ENCODE assay signal across 9 mouse cellular contexts in the genomic region with DNA sequence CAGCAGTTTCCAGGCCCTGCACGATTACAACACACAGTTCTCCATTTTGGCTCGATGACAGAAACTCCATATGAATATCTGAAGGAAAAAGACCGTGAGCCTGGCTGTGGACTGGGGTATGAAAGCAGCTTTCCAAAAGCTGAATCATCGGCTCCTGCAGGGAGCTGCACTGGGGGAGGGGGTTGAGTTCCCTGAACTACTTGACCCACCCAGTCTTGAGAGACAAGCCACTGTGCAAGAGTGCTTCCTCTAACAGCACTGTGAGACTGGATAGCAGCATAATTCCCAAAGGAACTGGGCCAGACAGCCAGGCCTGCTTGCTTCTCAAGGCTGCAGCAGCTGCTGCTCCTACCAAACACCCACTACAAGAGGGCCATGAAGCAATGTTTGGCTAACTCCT.
DNase-seq lines count a peak whose midpoint lies in the region; ATAC-seq and TF ChIP-seq lines count a peak whose summit lies in the region.
"Had no signal": no experiment of that assay in that cellular context is flagged by ENCODE, and none has a peak within 500 bp of the region (broad histone marks: within the 10 kb centered on the region; RNA-seq: fewer than 3 reads in every experiment).

No protein-coding gene starts in this region.

- WGBS in heart, postnatal 0 days, result 48% methylated on average over 4 of the region's 4 CpGs

- peak; percentile 67 for ATAC-seq in heart, postnatal 0 days (ENCODE audit: insufficient read depth, low read depth)

- H3K4me1 ChIP-seq in heart, postnatal 0 days (ENCODE audit: control insufficient read depth, insufficient read depth), result no peaks in the 10 kb centered on the region

- TF ChIP-seq CTCF in heart, postnatal 0 days (IDR thresholded peaks at IDR 0.05; ENCODE audit: low read depth), result no peak

- H3K27me3 ChIP-seq in heart, postnatal 0 days (ENCODE audit: control insufficient read depth, insufficient read depth, low read length), result no peaks in the 10 kb centered on the region
- H3K27me3 ChIP-seq in myocyte (ENCODE audit: control insufficient read depth, insufficient read depth, insufficient read length), result no peaks in the 10 kb centered on the region

- no peak for TF ChIP-seq POLR2A in myocyte (IDR thresholded peaks at IDR 0.05; ENCODE audit: insufficient read length, low read depth)

- intact Hi-C loops in left cerebral cortex, postnatal 14 days (cut with DNase I), result no loop called here

- TF ChIP-seq EP300 in heart, postnatal 0 days (IDR thresholded peaks at IDR 0.05; ENCODE audit: low read depth), result no peak

- H3K4me2 ChIP-seq in heart, postnatal 0 days (ENCODE audit: low read depth, low read length), result no peak overlapping the region
- peak overlapping the region; percentile 48 for H3K4me2 ChIP-seq in myocyte (ENCODE audit: low read depth)
- H3K4me2 ChIP-seq: midbrain, embryonic 11.5 days had no signal

- no peaks in the 10 kb centered on the region for H3K79me2 ChIP-seq in myocyte (ENCODE audit: control insufficient read depth, insufficient read depth)

- DNase-seq in adrenal gland, adult 2 months, result peak; percentile 4
- DNase-seq in adrenal gland, postnatal 25 days, result no peak
- peak; percentile 3 to 13 for DNase-seq in left cerebral cortex, postnatal 14 days (ENCODE audit: low spot score in 2 of 2)
- no peak for DNase-seq in left cerebral cortex, adult 18-20 months (ENCODE audit: low spot score in 2 of 2)
- peak; percentile 69 for DNase-seq in heart, postnatal 0 days (ENCODE audit: low spot score)
- no peak for DNase-seq in spleen, postnatal 10 days (ENCODE audit: low spot score in 2 of 2)
- no peak for DNase-seq in right cerebral cortex, postnatal 4 days

- H3ac ChIP-seq in myocyte (ENCODE audit: control insufficient read depth, insufficient read length), result no peak overlapping the region

- no peak overlapping the region for H3K9ac ChIP-seq in heart, postnatal 0 days (replicated peaks; ENCODE audit: low read depth, low read length)

- no peak overlapping the region for H3K4me3 ChIP-seq in heart, postnatal 0 days (ENCODE audit: low read depth, low read length)
- no peak overlapping the region for H3K4me3 ChIP-seq in myocyte

- no peak overlapping the region for H3K27ac ChIP-seq in heart, postnatal 0 days (ENCODE audit: low read depth)

- H3K36me3 ChIP-seq in heart, postnatal 0 days (replicated peaks; ENCODE audit: control insufficient read depth, insufficient read depth, low read length), result no peaks in the 10 kb centered on the region
- no peaks in the 10 kb centered on the region for H3K36me3 ChIP-seq in myocyte (ENCODE audit: control insufficient read depth, insufficient read depth)

- H3K9me3 ChIP-seq in heart, postnatal 0 days (replicated peaks; ENCODE audit: control insufficient read depth, low read length), result no peaks in the 10 kb centered on the region

TF ChIP-seq in myocyte, 11 proteins besides CTCF, POLR2A, EP300 and RAD21:
- TF ChIP-seq MYOG (IDR thresholded peaks at IDR 0.05; ENCODE audit: control insufficient read depth in 1 of 3, insufficient read depth in 1 of 3, insufficient read length in 2 of 3, low read depth in 2 of 3), result peak in 2 of 3 experiments; percentile 12 to 65
- TF ChIP-seq MAX (IDR thresholded peaks at IDR 0.05; ENCODE audit: low read depth), result no peak
- TF ChIP-seq POLR2AphosphoS2 (IDR thresholded peaks at IDR 0.05; ENCODE audit: insufficient read length, low read depth), result no peak
- TF ChIP-seq TCF12 (IDR thresholded peaks at IDR 0.05; ENCODE audit: insufficient read depth, poor library complexity, severe bottlenecking), result no peak
- 0 out of 2 replicates have a peak, but pooled peaks have one; percentile 11 for TF ChIP-seq CEBPB (IDR thresholded peaks at IDR 0.05; ENCODE audit: insufficient read depth, poor library complexity, severe bottlenecking)
- no peak for TF ChIP-seq REST (IDR thresholded peaks at IDR 0.05; ENCODE audit: insufficient read depth, insufficient read length)
- no peak for TF ChIP-seq E2F4 (IDR thresholded peaks at IDR 0.05; ENCODE audit: insufficient read depth)
- TF ChIP-seq USF1 (IDR thresholded peaks at IDR 0.05; ENCODE audit: low read depth), result no peak
- no peak for TF ChIP-seq TCF3 (IDR thresholded peaks at IDR 0.05; ENCODE audit: insufficient read length, low read depth)
- TF ChIP-seq MYOD1 (IDR thresholded peaks at IDR 0.05; ENCODE audit: control insufficient read depth in 1 of 3, insufficient read length in 2 of 3, low read depth in 2 of 3), result peak in 2 of 3 experiments; percentile 78 to 79
- TF ChIP-seq SRF (IDR thresholded peaks at IDR 0.05; ENCODE audit: control insufficient read depth, insufficient read length, low read depth), result no peak

Comparison
In these comparisons a context has a peak if more than half of its experiments do, and no peak if none do; other contexts are left out.
1. DNase-seq: peak in adrenal gland, adult 2 months (single experiment), left cerebral cortex, postnatal 14 days (2 of 2) and heart, postnatal 0 days (single experiment); none in adrenal gland, postnatal 25 days (single experiment), left cerebral cortex, adult 18-20 months (0 of 2), spleen, postnatal 10 days (0 of 2) and right cerebral cortex, postnatal 4 days (single experiment).